Mouse (Mus musculus) T-cell, adult 2 months (primary cell): ENCODE measurements around the gene Alk.

Source experiments
- DNase-seq: peaks from one replicate; pipeline ENCODE4 v3.0.0; 2022; ENCODE audit warnings: low spot score

Alk gene

DNA sequence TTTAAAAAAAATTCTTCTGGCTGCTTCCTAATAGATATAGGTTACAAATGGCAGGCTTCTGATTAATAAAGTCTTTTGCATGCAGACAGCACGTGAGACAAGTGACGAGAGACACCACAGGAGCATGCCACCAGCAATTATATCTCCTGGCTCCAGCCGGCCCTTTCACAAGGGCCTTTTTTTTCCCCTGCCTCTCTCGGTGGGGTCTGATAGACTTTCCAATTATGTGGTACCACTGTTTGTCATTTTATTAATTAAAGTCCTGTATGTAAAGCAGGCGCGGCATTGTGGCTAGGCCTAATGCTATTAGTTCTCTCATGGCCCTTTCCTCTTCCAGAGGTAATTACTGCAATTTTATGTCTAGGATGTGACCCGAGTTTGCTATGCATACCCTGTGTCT lies 630.7 kb downstream of the Alk start:
- no peak for DNase-seq

GRCm38 (mm10) chr17:71967356-71967755 lies 637.1 kb downstream of the Alk start:
- DNase-seq = no peak

- peak; percentile 12 for DNase-seq
These were observed 638.5 kb downstream of the Alk start for GRCm38 (mm10) chr17:71965733-71966606.

DNA sequence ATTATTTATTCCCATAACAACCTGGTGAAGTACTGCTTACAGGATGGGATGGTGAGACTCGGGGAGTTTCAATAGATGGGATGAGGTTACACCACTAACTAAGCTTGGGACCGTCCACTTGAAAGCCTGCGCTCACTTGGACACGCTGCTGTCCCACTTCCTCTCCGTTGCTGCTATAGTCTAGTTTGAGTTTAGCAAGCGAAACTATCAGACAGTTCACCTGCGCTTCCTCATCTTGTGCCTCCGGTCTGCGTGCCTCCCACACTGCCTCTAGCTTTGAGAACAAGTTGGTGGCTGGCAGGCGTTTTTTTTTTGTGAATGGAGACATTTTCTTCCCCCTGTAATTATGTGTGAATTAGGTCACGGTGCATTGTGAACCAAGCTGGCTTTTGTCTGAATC lies 639.8 kb downstream of the Alk start:
- DNase-seq = no peak

- DNase-seq = no peak
These were observed 641.7 kb downstream of the Alk start for GRCm38 (mm10) chr17:71962746-71963145.

DNA sequence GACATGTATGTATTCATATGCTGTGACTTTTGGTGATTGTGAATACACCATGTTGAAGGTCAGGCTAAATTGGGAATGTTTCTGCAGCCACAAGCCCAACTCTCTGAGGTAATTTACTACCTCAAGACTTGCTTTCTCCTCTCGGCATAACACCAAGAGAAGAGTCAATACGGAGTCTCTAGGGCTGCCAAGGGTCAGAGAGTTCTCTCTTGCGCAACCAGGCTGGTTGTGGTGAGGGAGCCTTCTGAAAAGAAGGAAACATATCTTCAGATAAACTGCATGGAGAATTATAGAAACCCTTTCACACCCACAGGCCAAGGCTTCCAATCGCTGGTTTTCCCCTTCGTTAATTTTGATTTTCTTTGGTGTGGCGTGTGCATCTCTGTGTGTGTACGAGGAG lies 649.4 kb downstream of the Alk start:
- DNase-seq = no peak

GRCm38 (mm10) chr17:71954217-71954844 lies 650.1 kb downstream of the Alk start:
- DNase-seq = no peak

DNA sequence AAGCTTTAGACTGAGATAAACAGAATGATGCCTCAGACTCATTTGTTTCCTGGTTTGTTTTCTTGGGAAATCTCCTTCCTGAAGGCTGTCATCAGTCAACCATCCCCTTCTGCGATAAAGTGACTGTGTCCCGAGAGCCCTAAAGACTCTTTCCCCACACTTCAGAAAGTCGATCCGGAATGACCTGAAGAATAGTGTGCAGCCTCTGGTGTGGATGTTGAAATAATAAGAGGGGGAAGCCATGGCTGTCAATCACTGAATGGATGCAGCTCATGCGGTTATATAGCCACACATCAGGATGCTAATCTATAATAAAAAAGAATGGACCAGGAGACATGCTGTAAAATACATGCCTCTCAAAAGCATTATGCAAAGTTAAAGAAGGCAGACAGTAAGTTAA lies 653.5 kb downstream of the Alk start:
- no peak for DNase-seq

- no peak for DNase-seq
These were observed 655.7 kb downstream of the Alk start for GRCm38 (mm10) chr17:71948687-71949086.

DNA sequence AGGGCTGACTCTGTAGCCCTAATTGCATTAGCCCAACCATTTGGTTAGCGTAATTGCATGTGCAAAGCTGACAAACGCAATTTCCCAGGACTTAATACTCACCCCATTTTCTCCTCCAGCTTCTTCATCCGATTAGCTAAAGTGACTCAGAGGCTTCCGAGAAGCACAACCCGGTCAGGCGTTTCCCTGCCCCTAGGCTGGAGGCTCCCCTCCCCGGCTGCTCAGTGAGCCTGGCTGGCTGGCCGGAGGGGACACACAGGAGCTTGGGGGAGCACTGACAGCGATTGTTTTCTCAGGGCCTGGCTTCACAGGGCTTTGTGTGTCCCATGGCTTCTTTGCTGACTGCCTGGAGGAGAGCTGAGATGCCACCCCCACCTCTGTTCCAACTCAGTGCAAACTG lies 657.0 kb downstream of the Alk start:
- DNase-seq = no peak

- no peak for DNase-seq
These were observed 660.4 kb downstream of the Alk start for GRCm38 (mm10) chr17:71944020-71944419.

- DNase-seq = no peak
These were observed 662.4 kb downstream of the Alk start for GRCm38 (mm10) chr17:71942052-71942451.

DNA sequence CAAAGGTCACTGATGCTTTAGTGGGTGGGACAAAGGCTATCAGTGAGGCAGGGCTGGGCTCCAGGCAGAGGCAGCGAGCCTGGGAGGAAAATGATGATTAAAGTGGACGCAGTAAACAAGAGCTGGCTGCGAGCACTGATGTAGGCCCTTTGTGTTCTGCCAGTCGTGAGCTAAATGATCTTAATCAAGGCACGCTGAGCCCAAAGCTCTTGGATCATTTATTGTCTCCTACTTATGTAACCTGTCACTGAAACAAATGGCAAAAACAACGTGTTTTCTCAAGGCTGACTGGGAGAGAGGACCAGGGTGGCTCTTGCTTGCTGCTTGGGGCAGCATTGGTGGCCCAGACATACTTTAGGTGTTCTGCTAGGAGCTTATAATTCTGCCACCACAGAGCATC lies 663.0 kb downstream of the Alk start:
- DNase-seq = no peak

DNA sequence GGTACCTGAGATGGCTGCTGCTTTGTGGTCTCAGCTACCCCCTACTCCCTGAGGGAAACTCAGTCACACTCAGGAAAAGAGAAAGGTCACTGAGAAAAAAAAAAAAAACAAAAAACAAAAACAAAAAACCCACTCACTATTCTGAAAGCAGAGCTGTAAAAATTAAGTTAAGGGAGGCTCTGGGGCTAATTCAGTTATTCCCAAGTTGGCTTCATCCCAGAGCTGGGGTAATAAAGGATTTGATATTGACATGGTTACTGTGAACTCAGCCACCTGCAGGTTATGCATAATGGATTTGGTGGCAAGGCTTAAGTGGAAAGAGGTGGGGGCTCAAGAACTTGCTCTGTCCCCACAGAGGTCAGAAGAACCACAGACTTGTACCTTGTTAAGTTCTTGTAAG lies 667.7 kb downstream of the Alk start:
- no peak for DNase-seq

GRCm38 (mm10) chr17:71935837-71936236 lies 668.6 kb downstream of the Alk start:
- no peak for DNase-seq

DNA sequence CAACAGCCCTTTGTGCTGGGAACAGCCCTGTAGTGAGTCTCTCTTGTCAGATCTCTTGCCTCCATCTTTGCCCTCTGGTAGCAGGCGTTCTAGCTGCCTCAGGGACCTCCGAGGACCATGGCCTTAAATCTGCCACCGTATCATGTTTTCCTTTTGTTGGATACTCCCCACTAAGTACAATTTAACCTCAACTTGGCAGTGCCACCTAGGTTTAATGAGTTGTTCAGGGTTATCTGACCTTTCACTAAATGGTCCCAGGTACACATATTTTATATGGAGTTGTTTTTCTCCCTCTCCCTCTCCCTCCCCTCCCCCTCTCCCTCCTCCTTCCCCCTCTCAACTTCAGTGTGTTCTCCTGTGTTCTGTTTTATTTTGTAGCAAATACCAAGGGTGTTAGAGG lies 669.1 kb downstream of the Alk start:
- no peak for DNase-seq

- no peak for DNase-seq
These were observed 689.5 kb downstream of the Alk start for GRCm38 (mm10) chr17:71914941-71915340.

- no peak for DNase-seq
These were observed 689.9 kb downstream of the Alk start for GRCm38 (mm10) chr17:71914541-71914940.

GRCm38 (mm10) chr17:71913188-71913587 lies 691.2 kb downstream of the Alk start:
- no peak for DNase-seq

GRCm38 (mm10) chr17:71909107-71909506 lies 695.3 kb downstream of the Alk start:
- DNase-seq = no peak

GRCm38 (mm10) chr17:71881369-71881768 lies 723.1 kb downstream of the Alk start:
- DNase-seq = no peak

DNA sequence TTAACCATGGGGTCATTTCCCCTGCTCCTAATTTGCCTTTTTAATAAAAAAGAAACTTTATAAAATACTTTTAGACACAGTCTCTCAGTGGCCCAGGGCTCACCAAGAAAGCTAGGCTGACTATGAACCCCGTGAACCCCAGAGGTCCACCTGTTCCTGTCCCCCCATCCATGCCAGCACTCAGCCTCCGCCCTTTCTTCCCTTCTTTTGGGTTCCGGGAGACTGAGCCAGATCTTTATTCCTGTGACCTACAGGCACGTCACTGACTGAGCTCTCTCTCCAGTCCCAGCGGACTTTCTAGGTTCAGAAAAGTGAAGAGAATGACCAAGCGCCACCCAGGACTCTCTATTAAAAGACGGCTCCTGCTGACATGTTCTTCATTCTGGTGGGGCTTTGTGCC lies 728.9 kb downstream of the Alk start:
- no peak for DNase-seq

DNA sequence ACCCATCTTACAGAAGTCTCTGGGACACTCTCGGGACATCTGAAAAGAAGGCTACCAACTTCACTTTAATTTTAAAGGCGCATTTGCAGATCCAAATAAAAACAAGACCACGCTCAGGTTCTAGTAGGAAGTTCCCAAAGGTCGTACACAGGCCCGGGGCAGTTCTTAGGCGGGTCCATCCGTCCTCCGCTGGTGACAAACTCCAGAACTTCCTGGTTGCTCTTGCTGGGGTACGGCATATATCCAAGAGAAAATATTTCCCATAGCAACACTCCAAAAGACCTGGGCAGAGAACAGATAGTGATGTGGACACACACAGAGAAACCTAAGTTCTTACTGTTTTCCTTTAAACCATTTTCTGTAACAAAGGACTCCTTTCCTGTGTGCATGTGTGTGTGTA lies 729.6 kb downstream of the Alk start:
- DNase-seq = no peak

GRCm38 (mm10) chr17:71874077-71874476 lies 730.4 kb downstream of the Alk start:
- peak; percentile 25 for DNase-seq
